Mouse (Mus musculus) CD4-positive, CD25-positive, alpha-beta regulatory T cell, adult 2 months (primary cell): ENCODE data around the gene Spred2.
"Not testable (repeated sequence)": the region's sequence is repeated elsewhere in the genome, so short reads cannot be mapped to it uniquely, and the experiment has no call there.

Experiments
- DNase-seq: peaks from one replicate; pipeline ENCODE4 v3.0.0-alpha.2; 2012; ENCODE audit warnings: low read depth, low spot score

Spred2 gene

DNA sequence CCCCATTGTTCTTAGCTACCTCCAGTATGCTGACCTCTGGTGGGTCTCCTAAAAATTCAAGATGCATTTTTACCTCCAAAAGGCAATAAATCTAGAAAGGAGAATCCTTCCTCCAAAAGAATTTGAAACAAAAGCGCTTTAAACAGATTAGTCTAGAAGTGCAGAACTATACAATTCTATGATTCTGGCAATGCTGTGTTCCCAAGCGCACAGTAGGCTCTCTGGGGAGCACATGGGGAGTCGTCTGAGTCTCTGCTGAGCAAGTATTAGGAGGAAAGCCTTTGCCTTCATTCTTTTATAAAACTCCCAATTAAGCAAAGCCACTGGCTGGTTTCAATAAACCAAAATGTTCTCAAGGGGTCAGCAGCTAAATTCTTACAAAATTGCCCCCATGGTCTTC lies 129.8 kb downstream of the Spred2 start:
- DNase-seq = no peak

DNA sequence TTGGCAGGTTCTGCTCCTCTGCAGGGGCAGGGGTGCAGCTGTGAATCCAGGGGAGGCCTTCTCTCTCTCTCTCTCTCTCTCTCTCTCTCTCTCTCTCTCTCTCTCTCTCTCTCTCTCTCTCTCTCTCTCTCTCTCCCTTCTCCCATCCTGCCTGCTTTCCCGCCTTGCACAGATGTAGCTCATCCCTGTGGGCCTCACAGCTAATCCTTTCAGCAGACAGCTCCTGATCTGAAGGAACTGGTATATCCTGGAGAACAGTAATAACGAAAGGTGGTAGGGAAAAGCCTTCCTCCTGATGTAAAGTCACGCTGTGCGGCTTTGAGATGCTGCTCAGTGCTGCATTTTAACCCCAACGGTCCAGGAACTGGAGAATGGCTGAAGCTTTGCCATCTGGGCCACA lies 130.4 kb downstream of the Spred2 start:
- no peak for DNase-seq

DNA sequence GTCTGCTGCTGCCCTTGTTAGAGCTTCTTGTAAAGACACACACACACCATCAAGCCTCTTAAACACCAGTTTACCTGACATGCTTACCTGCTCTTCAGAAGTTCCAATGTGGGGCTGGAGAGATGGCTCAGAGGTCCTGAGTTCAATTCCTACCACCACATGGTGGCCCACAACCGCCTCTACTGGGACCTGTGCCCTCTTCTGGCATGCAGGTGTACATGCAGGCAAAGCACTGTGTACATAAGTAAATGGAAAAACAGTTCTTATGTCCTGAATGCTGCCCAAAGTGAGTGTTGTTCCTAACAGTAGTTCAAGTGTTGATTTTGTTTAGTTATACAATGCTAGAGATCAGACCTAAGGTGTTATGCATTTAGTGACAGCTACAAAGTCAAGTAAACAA lies 132.0 kb downstream of the Spred2 start:
- DNase-seq = peak; percentile 11

DNA sequence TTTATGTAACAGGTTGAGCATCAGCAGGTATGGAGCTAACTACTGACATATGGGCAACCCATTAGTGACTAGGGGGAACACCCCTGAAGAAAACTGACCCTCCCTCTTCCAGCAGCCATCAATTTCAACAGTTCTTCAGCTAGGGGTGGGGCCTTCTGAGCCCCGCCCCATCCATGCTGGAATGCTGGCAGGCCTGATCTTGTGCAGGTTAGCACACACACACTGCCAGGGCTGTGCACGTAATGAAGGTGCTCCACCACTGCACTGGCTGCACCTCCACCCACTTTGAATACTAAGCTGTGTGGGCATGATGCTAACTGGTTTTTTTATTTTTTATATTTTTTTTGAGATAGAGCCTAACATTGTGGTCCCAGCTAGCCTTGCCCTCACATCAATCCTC lies 133.3 kb downstream of the Spred2 start:
- no peak for DNase-seq

DNA sequence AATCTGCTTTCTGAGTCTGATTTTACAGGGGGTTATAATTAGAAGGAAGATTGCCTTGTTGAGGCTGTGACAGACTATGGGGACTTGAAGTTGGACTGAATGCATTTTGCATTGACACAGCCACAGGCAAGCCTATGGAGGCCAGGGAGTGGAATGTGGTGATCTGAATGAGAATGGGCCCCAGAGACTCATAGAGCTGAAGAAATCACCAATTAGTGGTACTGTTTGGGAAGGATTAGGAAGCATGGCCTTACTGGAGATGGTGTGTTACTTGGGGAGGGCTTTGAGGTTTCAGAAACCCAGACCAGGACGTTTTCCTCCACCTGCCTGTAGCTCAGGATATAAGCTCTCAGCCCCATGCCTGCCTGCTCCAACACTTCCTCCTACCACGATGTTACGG lies 135.6 kb downstream of the Spred2 start:
- no peak for DNase-seq

DNA sequence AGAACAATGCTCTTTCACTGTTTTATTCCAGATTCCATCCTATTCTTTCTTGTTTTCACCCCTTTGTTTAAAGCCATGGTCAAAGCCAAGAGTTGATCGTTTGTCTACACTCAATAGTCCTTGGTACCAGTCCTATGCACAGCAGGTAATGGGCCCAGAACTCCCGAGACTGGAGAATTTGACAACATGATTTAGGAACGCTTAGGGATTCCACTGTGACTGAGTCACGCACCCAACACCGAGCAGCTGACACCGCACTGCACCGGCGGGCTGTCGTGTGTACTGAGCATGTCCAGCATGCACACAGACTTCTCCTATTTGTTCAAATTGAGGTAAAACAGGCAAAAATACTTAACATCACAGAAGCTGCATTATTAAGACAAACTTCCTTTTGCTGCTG lies 138.6 kb downstream of the Spred2 start:
- DNase-seq = not testable (repeated sequence)

DNA sequence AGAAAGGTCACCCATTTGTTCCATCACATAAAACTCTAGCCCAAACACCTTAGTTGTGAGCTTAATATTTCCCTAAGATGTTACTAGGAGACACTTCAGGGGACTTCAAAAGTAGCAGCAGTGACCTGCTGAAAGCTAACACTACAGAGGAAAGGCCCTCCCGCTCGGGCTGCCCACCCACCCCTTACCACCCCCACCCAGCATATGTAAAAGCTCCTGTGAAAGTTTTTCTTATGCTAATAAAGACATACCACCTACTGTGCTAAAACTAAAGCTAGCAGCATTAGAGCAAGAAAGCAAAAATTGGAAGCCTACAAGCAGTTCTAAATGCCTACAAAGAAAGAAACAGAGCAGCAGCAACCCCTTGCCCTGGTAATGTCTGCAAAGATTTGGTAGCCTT lies 139.9 kb downstream of the Spred2 start:
- DNase-seq = not testable (repeated sequence)

DNA sequence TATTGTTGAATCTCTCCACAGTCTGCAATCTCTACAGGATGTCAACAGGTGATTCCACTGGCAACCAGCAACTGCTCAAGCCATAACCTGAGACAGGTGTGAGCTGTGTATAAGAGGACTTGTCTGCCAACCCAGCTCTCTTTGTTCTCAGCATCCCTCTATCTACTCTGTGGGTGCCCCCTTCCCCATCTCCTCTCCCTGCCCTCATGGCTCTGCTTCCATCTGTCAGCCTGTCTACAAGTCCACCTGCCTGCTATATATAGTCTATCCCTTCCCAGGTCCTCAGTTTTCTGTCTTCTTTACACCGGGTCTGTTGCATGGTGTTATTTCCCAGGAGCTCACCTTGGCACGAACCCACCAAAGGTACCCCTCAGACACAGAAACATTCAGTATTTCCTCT lies 140.8 kb downstream of the Spred2 start:
- DNase-seq = no peak

DNA sequence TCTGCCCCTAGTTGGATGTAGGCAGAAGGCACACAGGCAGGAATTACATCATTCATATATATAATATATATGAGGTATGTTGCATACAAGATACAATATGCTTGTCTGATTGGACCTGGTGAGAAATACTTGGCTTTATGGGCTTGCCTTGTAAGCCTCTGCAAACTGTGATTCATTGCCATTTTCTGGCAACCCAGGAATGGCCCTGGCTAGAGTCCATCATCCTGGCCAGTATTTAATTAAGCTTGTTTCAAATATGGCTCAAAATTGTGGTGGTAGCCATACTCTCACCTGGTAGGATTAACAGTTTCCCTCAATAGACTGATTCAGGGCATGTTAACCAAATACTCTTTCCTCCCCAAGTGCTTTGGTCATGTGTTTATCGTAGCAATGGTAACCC lies 141.9 kb downstream of the Spred2 start:
- DNase-seq = no peak

DNA sequence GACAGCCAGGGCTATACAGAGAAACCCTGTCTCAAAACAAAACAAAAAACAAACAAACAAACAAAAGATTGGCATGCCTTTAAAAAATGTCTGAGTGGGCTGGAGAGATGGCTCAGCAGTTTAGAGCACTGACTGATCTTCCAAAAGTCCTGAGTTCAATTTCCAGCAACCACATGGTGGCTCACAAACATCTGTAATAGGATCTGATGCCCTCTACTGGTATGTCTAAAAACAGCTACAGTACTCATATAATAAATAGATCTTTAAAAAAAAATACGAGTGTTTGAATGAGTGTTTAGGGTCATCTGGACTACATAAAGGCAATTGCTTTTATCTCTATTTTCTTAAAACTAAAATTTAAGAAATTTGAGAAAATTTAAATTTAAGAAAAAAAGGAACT lies 143.3 kb downstream of the Spred2 start:
- DNase-seq = peak; percentile 59

DNA sequence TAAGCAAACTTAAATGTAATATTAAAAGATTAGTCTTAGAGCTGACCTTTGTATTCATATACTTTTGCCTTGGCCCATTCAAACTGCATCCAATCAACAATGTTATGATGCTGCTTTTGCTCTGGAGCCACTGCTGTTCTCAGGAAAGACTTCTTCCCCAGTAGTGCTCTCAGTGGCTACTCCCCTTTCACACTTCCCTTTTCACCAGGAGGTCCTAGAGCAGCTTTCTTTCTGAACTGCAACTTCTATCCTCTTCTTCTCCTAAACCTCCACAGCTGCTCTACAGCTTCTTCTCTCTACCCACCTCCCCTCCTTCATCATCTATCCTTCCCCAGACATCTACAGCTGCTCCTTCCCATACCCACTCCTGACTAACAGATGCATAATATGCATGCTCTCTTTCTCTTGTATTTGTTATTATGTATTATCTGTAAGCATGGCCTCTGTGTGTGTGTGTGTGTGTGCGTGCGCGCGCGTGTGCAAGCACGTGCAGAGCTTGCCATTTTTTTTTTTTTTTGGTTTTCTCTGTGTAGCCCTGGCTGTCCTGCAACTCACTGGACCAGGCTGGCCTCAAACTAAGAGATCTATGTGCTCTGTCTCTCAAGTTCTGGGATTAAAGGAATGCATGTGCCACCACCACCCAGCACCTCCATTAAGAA lies 144.3 kb downstream of the Spred2 start:
- DNase-seq = no peak

DNA sequence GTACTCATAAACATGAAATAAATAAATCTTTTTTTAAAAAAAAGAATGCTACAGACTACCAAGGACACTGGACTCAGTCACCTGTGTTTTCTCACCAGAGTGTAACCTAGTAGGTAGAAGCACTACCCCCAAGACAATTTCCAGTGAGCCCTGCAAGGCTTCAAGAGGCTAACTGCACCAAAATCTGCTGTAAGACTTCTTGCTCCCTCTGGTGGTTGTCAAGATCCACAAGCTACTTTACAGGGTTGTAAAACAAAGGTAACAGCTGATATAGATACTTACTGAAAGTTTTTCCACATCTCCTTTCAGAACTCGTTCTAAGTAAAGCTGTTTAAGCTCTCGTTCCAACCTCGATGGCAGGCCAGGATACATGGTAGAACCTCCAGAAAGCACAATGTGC lies 148.0 kb downstream of the Spred2 start:
- peak; percentile 70 for DNase-seq

DNA sequence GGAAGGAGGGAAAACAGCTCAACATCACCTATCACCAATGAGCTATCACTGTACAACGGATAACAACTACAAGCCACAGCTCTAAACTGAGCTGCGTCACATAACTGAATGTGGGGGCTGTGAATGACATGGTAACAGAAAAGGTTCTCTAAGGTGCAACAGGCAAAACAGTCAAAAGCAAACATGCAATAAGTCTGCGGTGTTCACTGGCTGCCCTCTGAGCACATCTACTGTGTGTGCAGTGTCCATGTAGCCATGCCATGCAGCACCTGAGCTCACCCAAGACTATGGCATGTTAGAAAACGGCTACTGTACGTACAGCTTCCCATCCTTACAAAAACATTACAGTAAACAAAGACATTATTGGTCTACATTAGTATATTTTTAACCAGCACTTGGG lies 148.7 kb downstream of the Spred2 start:
- DNase-seq = no peak
